Mouse (Mus musculus): ENCODE measurements around the gene Btf3.
A peak's percentile ranks its signal among the peaks of the same experiment; 100 is the strongest.

Gene Btf3

DNA sequence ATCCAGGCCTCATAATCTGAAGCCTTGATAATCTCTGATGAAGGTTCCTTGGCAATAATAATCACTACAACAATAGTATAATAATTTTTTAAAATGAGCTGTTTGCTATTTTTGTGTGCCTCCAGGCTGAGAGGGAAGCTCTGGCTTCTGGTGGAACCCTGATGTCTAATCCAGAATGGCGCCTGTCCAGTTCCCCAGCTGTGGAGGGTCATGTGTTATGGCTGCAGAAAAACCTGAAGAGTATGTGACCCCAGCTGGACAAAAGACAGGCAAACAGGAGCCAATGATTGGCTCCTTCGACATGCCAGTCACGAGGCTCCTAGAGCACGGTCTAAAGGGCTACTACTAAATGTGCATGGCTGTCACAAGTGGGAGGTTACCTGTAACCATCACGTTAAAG, 23.7 kb upstream of the Btf3 start:
- no peak for DNase-seq (ENCODE audit: extremely low read depth, low read depth)

DNA sequence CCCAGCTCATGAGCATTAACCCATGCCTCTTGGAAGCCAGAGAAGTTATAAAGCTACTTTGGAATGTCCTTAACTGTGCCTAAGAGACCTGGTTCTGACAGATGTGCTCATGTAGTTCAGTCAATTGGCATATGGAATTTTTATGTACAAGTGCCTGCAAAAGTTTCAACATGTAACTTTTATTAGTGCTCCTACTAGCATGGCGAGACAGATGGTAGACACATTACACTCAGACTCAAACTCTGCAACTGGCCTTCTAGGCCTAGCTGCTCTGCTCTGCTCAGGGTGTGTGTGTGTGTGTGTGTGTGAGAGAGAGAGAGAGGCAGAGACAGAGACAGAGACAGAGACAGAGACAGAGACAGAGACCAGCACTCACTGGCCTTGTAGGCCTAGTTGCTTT, 19.4 kb upstream of the Btf3 start:
- no peak for DNase-seq (ENCODE audit: extremely low read depth, low read depth)

DNA sequence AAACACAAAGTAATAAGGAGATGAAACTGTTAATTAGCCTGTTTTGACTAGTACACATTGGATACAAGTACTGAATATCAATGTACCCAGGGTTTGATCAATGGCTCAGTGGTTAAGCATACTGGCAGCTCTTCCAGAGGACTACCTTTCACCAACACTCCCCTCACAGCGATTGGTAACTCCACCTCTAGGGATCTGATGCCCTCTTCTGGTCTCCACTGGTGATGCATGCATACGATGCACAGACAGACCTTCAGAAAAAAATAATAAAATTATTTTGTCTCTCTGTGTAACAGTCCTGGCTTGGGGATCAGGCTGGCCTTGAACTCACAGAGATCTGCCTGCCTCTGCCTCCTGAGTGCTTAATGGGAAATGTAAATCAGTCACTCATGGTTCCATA, 15.3 kb upstream of the Btf3 start:
- DNase-seq (ENCODE audit: extremely low read depth, low read depth): no peak

DNA sequence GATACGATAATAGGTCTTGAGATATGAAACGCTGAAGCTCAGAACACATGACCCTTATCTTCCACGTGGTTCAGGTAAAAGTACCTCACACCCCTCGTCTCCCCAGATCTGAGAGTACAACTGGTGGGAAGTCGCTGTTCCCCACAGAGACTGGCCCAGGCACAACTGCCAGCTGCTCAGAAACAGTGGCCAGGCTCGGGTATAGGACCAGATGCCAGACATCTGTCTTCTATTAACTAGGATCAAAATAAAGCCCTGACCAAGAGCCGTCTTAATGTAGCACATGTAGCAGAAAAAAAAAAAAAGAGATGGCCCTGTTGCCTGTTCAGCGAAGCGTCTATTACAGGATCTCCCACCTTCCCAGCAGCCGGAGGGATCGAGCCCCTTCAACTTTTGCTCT, 8.2 kb upstream of the Btf3 start:
- DNase-seq (ENCODE audit: extremely low read depth, low read depth): no peak

DNA sequence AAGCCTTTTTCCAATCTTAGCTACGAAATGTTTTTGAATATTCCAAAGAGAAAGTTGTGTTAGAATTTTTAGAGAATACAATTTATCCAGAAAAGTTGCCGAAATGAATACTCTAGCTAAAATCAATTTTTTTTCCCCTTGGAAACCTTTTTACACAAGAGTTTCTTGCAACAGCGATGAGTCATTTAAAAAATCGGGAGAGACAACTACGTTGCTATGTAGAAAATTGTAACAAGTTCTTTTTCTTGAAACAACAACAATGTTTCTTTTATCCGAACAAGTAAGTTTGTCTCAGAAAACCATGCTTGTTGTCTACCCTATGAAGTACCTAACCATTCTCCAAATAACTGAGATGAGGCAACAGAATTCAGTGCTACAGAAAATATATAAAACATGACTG, 1.1 kb upstream of the Btf3 start:
- DNase-seq (ENCODE audit: extremely low read depth, low read depth): no peak

DNA sequence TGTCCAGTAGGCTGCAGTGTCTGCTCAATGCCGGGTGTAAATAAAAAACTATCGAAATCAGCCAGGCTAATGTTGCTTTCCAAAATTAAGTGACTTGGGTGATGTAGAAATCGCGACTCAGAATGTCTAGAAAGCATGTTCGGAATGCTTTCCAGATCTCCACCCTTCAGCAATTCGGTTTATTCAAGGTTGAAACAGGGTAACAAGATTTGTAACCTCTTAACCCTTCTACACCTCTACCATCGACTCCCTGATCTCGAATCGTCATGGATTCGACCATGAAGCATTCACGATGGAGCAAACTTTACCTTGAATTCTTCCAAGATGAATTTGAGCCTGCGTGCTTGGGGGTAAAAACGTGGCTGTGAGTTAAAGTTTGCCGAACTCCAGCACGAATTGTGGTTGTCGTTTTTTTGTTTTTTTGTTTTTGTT, 456 bp upstream of the Btf3 start:
- DNase-seq (ENCODE audit: extremely low read depth, low read depth): no peak

DNA sequence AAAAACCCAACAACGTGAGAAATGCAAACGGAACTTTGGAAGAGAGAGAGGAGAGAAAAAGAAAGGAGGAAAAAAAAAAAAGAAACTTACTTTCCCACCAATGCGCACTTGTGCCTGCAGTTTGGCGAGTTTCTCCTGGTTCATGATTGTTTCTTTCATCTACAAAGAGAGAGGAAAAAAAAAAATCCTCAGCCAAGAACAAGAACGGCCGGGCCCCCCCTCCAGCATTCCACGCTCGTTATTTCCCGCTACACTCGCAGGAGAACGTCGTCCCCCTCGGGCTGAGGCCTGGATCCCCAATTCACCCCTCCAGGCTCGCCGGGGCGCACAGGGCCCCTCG, 696 bp downstream of the Btf3 start:
- DNase-seq (ENCODE audit: extremely low read depth, low read depth): no peak

DNA sequence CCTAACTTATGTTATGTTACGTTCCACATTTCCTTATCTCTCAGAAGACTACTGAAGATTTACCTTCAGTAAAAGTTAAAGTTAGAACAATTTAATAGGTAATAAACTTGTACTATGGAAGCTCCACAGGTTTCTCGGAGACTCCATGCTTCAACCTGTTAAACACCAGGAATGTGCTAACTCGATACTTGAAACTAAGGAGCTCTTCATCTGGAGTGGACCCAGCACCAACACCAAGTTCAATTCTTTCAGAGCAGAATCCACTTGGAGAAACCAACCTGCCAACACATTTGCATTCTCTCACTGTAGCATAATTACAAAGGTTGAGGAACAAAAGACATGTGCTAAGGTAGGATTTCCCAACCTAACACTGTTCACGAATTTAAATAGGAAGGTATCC, 1.7 kb downstream of the Btf3 start:
- DNase-seq (ENCODE audit: extremely low read depth, low read depth): no peak

DNA sequence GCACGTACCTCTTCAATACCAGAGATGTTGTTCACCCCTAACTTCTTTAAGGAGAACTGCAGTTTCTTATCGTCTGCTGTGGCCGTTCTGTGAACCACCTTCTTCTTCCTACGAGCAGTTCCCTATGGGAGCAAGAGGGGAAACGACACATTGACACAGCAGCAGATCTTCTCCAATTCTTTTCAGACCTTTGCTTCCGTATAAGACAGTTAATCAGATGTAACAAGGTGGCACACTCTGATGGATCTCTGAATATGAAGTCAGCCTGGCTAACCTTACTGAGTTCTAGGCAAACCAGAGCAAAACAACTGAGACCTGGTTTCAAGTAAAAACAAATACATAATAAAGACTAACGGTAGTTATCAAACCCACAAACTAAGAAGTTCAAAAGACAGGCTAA, 3.2 kb downstream of the Btf3 start:
- peak; percentile 61 for DNase-seq (ENCODE audit: extremely low read depth, low read depth)

DNA sequence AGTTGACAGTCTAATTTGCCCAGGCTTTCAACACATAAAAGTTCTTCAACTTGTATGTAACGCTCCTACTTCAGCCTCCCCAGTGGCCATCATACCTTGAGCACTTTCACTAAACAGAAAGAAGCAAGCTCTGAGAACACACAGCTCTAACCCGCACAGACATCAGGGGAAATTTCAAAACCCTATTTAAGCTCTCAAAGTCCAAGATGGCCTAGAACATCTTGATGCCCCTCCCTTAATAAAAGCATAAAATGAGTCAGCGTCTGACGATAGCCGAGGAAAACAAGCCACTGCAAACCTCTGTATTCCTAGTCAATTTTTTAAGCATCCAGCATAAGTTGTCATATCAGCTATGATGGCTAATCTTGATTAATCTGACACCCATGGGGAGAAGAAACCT, 5.2 kb downstream of the Btf3 start:
- DNase-seq (ENCODE audit: extremely low read depth, low read depth): no peak

DNA sequence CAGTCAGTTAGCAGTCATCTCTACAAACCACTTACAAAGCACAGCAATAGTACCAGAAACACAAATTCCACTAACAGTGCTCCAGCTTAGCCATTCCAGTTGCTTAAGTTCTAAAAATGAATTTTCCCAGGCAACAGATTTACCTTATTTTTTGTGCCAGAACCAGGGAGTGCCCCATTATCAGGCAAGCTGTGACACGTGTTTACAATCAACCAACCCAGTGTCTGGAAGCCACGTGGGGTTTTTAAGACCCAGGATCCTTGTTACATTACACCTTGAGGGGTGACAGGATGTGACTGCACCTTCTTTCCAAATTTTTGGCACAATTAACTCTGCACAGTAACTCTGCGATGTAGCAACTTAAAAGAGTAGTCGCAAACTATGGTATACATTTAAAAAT, 8.1 kb downstream of the Btf3 start:
- DNase-seq (ENCODE audit: extremely low read depth, low read depth): no peak

DNA sequence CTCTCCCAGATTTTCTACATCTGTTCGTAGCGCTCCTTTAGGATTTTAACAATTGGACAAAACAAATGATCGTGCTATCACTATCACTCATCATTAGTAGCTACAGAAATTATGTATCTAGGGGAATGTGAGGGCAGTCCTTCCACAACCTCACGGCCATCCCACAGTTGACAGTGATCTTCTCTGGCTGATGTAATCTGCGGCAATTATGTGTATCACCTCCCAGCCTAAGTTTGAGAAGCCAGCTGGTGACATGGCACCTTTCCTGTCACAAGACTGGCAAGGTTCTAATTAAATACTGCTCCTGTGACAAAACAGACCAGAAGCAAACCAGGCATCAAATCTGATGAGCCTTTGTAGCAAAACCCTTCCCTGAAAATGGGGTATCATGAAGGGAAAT, 8.8 kb downstream of the Btf3 start:
- no peak for DNase-seq (ENCODE audit: extremely low read depth, low read depth)

DNA sequence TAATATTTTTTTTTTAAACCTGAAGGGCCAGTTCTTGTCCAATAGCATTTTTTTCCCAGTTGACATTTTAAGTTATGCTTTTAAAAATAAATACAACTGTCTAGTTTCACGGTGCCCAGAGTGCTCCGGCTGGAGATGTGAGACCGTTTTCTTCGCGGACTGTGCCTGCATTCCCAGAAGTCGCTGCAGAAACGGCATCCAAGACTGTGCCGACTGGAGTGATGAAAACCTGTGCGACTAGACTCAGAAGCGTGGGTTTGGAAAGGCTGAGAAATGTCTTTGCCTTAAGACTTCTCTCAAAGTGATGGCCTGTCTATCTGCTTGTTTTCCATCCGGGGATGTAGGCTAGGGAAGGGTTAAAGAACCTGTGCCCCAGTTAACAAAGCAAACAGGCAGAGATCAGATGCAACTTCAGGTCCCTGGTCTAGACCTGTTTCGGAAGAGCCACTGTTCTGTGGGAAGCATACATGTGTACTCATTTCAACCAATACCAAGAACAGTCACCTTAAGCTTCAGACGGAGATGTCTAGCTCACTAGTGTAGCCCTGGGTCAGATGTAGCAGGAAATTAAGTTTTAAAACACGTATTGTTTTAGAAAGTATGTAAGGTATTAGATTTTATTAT, 9.8 kb downstream of the Btf3 start:
- DNase-seq (ENCODE audit: extremely low read depth, low read depth): no peak

DNA sequence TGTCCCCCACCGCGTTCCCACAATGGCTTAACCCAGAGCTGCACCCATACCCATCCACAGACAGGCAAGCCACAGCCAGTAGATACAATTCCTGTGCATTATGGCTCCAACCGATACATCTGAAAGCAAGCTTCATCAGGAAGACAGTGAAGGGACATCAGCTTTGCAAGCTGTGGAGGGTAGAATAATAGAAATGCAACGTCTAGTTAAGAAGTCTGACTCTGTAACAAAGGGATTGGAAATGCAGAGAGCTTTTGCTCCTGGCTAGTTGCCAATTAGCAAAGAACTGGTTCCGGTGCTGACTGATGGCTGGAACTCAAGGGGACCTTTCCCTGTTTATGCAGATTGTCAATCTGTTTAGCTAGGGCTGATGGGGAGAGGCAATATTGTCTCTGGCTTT, 10.4 kb downstream of the Btf3 start:
- no peak for DNase-seq (ENCODE audit: extremely low read depth, low read depth)

DNA sequence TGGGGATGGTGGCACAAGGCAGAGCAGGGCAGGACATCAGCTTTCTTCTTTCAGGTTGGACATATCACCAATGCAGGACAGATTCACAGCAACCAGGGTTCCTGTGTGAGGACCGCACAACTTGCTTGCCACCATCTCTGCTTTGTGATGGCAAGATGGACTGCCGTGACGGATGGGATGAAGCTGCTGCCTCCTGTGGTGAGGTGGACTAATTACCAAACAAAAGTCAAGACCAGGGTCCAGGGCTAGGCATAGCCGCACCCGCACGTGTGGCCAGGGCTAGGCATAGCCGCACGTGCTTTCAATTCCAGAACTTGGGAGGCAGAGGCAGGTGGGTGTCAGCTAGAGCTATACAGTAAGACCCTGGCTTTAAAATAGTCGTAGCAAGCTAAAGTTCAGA, 11.5 kb downstream of the Btf3 start:
- no peak for DNase-seq (ENCODE audit: extremely low read depth, low read depth)

DNA sequence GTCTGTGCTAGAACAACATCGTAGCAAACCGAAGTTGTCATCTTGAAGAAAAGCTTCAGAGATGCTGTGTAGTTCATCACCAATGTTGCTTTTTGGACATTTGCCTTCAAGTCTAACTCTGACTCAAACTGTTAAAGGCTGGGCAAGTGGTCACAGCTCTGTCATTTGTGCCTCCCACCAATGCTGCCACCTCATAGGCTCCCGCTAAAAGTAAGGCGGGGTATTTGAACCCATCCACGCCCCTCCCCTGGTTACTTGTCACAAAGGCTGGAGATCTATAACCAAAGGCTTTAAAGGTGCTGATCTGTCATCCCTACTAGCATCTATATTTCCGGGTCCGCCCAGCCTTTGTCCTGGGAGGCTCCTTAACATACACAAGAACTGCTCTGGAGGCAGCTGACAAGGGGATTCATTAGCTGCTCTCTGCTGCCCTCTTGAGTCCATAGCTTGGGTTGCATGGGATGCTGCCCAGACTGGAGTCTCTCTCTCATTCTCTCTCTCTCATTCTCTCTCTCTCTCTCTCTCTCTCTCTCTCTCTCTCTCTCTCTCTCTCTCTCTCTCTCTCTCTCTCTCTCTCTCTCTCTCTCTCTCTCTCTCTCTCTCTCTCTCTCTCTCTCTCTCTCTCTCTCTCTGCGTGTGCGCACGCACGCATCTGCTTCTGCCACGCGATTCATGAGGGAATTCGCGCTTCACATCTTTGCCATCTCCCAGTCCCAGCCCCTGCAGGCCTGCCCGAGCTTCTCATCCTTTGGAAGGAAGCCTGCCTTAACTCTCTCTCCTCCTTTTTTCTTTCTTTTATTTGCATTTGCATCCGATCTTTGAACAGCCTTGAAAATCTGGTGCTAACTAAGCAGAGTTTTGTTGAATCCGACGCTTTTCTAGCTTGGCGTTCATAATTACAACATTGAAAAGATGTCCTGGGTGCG, 17.7 kb downstream of the Btf3 start:
- peak; percentile 72 for DNase-seq (ENCODE audit: extremely low read depth, low read depth)

DNA sequence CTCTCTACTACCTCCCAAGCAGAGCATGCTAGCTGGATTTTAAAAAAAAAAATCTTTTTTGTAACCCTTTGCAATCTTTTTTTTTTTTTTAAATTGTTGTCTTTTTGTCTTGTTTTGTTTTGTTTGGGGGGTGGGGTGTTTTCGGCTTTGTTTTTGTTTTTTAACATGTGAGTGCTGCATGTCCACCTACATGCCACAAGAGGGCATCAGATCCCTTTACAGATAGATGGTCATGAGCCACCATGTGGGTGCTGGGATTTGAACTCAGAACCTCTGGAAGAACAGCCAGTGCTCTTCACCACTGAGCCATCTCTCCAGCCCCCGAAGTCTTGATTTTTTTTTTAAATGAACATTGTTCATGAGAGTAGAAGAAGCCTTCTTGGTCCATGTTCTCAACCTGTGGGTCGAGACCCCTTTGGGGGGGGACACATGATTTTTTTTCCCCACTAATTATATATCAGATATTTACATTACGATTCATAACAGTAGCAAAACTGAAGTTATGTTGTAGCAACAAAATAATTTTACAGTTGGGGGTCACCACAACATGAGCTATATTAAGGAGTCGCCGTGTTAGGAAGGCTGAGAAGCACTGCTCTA, 18.8 kb downstream of the Btf3 start:
- no peak for DNase-seq (ENCODE audit: extremely low read depth, low read depth)

DNA sequence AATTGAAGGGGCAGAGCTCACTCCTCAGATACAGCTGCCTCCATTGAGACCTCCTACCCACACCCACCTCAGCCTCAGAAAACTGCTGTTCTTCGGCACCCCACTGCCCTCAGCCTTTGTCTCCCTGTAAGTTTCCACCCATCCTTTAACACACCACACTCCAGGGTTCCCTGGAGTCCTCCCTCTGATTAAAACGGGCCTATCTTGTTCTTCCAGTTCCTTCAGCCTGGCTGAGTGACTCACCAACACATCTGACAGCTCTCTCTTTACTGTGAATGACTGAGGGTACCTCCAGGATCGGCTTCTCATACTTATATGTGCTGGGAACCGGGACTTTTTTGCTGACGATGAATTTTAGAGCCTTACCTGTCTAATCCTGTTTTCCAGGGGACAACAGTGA, 20.7 kb downstream of the Btf3 start:
- no peak for DNase-seq (ENCODE audit: extremely low read depth, low read depth)

DNA sequence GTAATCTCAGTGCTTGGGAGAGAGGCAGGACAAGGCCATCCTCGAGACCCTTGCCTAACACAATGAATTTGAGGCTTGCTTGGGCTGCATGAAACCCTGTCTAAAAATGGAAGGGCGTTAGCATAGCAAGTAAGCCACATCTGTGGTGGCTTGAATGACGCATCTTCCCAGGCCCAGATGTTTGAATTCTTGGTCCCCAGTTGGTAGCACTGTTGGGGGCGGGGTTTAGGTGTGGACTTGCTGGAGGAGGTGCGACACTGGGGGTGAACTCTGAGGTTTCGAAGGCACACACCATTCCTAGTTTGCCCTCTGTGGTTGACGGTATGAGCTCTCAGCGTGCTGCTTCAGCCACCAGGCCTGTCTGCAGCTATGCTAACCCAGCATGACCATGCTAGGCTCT, 25.1 kb downstream of the Btf3 start:
- no peak for DNase-seq (ENCODE audit: extremely low read depth, low read depth)

DNA sequence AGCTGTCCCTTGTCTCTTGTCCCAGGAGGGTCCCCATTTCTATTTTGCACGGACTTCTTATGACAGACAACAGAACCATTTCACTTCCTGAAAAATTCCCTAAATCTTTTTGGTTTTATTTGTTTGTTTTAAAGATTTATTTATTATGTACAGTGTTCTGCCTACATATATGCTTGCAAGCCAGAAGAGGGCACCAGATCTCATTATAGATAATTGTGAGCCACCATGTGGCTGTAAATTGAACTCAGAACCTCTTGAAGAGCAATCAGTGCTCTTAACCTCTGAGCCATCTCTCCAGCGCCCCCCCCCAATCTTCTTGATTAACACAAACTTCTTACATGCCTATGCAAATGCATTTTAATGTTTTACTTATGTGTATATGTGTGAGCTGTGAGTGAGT, 26.1 kb downstream of the Btf3 start:
- DNase-seq (ENCODE audit: extremely low read depth, low read depth): no peak

DNA sequence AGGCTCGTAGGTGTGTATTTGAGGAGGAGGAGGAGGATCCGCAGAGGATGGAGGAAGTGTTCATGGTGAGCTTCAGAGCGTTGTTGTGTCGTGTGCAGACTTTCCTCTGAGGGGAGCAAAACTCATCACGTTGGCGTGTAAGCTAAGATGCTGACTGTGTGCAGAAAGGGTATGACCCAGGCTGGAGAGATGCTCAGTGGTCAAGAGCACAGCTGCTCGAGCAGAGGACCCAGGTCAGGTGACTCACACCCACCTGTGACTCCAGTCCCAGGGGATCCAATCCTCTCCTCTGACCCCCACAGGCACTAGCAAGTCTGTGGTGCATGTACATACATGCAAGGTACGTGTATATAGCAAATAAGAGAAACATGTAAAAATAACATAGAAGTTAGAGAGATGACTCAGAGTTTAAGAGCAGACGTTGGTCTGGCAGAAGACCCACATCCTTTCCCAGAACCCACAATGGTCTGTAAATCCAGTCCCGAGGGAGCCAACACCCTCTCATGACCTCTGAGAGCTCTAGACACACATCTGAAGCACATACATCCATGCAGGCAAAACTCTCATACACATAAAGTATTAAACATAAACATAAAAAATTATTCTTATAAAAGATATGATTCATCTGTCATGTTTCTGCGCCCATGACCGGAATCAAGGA, 35.7 kb downstream of the Btf3 start:
- no peak for DNase-seq (ENCODE audit: extremely low read depth, low read depth)

DNA sequence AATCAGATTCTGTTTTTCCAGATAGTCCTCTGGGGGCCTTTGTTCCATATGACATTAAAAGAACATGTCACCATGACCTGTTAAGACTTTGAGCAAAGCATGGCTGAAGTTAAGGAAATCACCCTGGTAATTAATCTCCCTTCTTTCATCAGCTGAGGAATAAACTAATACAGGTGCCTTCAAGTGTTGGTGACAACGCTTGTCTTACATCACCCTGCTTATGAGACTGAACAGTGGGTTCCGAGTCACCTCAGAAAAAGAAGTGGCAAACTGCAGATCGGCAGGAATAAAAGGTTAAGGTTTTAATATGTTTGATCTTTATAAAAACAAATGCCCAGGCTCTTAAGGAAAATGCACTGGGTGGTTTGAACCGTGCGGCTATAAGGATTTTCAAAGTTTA, 37.1 kb downstream of the Btf3 start, which contains the start of gene Gm21976:
Gene Gm21976 (plus strand): TSS at position 202 of the 400 bp plus-strand sequence.
- no peak for DNase-seq (ENCODE audit: extremely low read depth, low read depth)
